Mouse (Mus musculus) thymus, postnatal 36 days (tissue): ENCODE data around the gene Gm1140.
"Not testable (repeated sequence)": the region's sequence is repeated elsewhere in the genome, so short reads cannot be mapped to it uniquely, and the experiment has no call there.

Experiments used
- DNase-seq, 2 experiments: peaks; one replicate each; pipeline ENCODE4 v3.0.0; 2022; ENCODE audit warnings: mixed read lengths in 2 of 2

Gene Gm1140

GRCm38 (mm10) chrX:67693462-67693861 lies at the start of gene Gm1140:
Gene Gm1140 (minus strand): TSS chrX:67693562.
- DNase-seq = not testable (repeated sequence)

GRCm38 (mm10) chrX:67695398-67695797 lies 2.0 kb upstream of the Gm1140 start, which contains the start of gene Gm14692:
Gene Gm14692 (plus strand): TSS chrX:67695698.
- DNase-seq = not testable (repeated sequence)
